Mouse (Mus musculus) ovary, postnatal 14 days (tissue): Measurements from ENCODE around the gene Ppm1j.
A peak's percentile ranks its signal among the peaks of the same experiment; 100 is the strongest.
"Not testable (repeated sequence)": the region's sequence is repeated elsewhere in the genome, so short reads cannot be mapped to it uniquely, and the experiment has no call there.

ENCODE experiments used
- DNase-seq: peaks from one replicate; pipeline ENCODE4 v3.0.0; 2022; ENCODE audit warnings: low spot score

Gene Ppm1j

DNA sequence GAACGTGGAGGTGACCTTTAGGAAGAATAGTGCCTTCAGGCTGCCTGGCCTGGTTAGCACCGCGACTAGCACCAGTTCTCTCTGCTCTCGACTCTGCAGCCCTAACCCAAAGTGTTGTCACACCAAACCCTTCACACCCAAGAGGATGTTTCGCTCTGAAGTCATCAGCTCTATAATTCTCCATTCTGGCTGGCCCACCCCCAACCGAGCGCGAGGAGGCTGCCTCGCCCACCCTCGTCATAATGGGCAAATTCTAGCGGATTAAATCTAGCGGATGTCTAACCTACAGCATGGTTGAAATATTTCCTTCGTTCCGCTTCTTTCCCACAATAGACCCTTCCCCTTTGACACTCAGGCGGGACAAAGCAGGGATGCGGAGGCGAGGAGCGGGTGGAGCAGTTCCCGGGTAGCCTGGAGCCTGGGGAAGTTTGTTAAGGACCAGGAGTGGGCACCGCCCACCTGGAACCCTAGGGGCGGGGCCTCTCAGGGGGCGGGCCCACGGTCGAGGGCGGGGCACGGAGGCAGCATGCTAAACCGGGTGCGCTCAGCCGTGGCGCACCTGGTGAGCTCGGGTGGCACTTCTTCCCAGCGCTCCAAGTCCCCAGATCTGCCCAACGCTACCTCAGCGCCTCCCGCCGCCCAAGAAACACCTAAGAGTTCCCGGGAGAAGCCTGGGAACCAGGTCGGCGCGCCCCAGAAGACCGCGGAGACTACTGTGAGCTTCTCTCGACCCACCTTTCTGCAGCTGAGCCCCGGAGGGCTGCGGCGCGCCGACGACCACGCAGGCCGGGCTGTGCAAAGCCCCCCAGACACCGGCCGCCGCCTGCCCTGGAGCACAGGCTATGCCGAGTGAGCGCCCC, at the start of gene Ppm1j:
Gene Ppm1j, plus strand, starts transcription at position 496 of the 860 bp plus-strand sequence.
- no peak for DNase-seq

- DNase-seq, result no peak
These were observed 47.9 kb upstream of the Ppm1j start for GRCm38 (mm10) chr3:104732907-104733306.

- no peak for DNase-seq
These were observed 46.2 kb upstream of the Ppm1j start for GRCm38 (mm10) chr3:104734654-104735053.

GRCm38 (mm10) chr3:104741954-104742353, 38.9 kb upstream of the Ppm1j start:
- no peak for DNase-seq

- DNase-seq, result no peak
These were observed 37.7 kb upstream of the Ppm1j start for GRCm38 (mm10) chr3:104743161-104743560.

DNA sequence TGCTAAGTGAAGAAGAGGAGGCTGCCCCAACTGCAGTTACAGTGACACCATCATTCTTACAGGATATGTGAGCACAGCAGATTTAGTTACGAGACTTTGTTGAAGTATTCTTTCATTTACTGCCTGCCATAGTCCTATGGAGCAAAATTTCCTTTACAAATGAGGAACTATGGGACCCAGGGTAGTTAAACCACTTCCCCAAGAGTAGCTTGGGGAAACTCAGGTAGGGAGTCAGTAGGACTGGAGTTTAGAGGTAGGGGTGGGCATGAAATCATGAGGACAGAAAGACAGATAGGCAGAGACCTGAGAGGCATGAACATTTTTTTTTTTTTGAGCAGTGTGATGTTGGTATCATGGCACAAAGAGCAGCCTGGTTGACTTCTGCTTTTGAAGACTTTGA, 37.0 kb upstream of the Ppm1j start:
- no peak for DNase-seq

DNA sequence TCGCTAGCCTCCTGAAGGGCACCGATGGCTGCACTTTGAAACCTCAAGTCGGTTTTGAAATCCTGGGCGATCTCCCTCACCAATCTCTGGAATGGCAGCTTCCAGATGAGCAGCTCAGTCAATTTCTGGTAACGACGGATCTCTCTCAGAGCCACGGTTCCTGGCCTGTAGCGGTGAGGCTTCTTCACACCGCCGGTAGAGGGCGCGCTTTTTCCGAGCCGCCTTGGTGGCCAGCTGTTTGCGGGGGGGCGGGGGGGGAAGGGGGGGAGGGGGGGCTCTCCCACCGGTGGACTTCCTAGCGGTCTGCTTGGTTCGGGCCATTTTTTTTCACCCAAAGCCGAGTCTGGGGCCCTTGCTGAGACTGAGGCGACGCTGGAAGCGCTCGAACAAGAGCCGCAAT, 28.0 kb upstream of the Ppm1j start:
- not testable (repeated sequence) for DNase-seq

- peak; percentile 69 for DNase-seq
These were observed 22.4 kb upstream of the Ppm1j start for GRCm38 (mm10) chr3:104758406-104758805.

GRCm38 (mm10) chr3:104758869-104759268, 22.0 kb upstream of the Ppm1j start:
- DNase-seq, result no peak

DNA sequence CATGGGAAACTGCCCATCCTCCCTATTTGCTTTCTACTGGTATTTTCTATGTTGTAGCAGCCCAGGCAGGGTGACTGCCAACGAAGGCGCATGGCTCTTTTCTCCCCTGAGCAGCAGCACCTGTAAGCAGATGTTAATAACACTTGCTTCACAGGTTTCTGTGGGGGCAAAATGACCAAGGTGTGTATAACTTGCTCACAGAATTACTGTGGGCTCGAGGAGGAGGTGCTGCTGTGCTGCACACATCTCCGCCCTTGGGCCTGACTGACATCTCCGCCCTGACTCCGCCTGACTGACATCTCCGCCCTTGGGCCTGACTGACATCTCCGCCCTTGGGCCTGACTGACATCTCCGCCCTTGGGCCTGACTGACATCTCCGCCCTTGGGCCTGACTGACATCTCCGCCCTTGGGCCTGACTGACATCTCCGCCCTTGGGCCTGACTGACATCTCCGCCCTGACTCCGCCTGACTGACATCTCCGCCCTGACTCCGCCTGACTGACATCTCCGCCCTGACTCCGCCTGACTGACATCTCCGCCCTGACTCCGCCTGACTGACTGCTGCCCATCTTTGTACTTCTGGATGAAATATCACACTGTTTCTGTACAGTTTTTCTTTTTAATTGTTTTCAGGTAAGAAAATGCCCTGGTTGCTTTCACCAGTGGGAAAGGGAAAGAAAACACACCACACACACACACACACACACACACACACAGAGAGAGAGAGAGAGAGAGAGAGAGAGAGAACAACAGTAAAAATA, 18.6 kb upstream of the Ppm1j start:
- DNase-seq, result not testable (repeated sequence)

- DNase-seq, result no peak
These were observed 15.8 kb upstream of the Ppm1j start for GRCm38 (mm10) chr3:104765021-104765420.

GRCm38 (mm10) chr3:104767141-104767540, 13.7 kb upstream of the Ppm1j start:
- DNase-seq, result no peak

DNA sequence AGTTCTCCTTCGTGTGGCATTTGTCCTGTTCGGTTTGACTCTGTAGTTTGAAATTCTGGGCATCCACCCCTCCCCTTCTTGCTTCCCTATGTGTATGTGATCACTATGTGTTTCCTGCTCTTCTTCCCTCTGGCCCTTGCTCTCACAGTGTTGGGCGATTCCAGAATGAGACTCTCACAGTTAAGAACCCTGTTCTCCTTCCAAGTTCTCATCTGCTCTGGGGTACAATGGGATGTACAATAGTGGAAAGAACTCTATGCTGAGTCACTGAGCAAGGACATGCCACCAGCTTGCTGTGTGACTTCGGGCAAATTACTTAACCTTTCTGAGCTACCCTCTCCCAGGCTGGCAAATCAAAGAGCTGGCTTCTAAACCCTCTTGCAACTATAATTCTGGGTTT, 13.1 kb upstream of the Ppm1j start:
- DNase-seq, result no peak

- DNase-seq, result no peak
These were observed 11.7 kb upstream of the Ppm1j start for GRCm38 (mm10) chr3:104769135-104769534.

- DNase-seq, result no peak
These were observed 10.8 kb upstream of the Ppm1j start for GRCm38 (mm10) chr3:104770035-104770434.

DNA sequence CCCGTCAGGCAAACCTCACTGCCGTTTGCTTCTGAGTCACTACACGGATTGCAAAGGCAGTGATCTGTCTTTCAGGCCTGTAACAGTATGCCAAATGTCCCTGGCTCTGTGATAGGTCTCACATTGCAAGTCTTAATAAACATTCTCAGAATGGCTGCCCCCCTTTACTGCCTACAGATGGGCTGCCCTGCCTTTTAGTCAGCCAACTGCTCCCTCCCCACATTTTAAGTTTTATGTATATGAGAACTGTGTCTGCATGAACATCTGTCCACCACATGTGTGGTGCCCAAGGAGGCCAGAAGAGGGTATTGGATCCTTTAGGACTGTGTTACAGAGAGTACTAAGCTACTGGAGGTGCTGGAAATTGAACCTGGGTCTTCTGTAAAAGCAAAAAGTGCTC, 9.9 kb upstream of the Ppm1j start:
- no peak for DNase-seq

- no peak for DNase-seq
These were observed 9.4 kb upstream of the Ppm1j start for GRCm38 (mm10) chr3:104771460-104771859.

DNA sequence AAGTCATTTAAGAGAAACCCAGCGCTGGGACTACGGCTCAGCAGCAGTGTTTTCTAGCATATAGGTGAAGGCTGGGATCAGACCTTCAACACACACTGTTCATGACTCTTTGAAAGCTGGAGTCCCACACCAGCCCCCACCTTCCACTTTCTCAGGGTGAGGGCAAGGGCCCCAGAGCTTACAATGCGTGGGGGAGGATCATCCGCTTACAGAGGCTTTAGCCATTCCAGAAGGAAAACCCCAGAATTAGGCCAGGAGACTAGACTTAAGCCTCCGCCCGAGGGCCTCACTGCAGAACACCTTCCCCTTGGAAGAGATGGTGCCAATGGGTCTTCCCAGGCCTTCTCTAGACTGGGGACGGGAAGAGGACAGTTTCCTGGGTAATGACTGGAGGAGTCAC, 7.6 kb upstream of the Ppm1j start:
- no peak for DNase-seq

DNA sequence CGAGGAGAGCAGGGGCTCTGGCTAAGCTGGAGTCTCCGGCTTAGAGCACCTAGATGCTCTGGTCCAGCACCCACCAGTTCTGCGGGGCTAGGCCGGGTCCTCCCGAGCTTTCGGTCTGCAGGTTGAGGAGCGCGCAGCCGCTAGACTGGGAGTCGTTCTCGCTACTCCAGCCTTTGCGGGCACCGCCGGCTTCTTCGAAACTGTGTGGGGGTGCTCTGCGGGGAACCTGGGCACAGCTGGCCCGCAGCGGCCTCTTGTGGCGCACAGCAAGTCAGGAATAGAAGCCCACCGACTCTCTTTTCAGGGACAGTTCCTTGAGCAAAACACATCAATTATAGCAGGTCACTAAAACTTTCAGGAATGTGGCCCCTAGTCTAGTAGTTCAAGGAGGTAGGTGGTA, 3.5 kb upstream of the Ppm1j start:
- DNase-seq, result no peak

DNA sequence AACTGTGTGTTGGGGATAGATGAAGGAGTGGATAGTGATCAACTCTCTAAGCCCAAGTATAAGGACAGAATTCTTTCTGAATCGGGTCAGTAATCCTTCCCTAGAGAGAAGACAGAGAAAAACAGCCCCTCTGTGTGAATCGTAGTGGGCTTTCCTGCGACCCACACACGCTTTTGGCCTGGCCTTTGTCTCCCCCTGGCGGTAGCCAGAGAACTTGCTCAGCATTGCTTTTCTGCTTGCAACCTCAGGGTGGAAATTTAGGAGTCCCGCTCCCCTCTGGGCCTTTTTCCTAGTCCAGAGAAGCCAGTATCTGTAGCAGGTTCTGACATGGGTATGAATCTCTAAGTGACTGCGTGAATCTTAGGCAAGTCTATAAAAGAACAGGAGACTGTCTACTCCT, 907 bp upstream of the Ppm1j start:
- DNase-seq, result peak; percentile 63

- no peak for DNase-seq
These were observed 631 bp downstream of the Ppm1j start, which contains the start of gene Fam19a3 for GRCm38 (mm10) chr3:104781471-104781903. Gene Fam19a3, minus strand, starts transcription at chr3:104781840.

DNA sequence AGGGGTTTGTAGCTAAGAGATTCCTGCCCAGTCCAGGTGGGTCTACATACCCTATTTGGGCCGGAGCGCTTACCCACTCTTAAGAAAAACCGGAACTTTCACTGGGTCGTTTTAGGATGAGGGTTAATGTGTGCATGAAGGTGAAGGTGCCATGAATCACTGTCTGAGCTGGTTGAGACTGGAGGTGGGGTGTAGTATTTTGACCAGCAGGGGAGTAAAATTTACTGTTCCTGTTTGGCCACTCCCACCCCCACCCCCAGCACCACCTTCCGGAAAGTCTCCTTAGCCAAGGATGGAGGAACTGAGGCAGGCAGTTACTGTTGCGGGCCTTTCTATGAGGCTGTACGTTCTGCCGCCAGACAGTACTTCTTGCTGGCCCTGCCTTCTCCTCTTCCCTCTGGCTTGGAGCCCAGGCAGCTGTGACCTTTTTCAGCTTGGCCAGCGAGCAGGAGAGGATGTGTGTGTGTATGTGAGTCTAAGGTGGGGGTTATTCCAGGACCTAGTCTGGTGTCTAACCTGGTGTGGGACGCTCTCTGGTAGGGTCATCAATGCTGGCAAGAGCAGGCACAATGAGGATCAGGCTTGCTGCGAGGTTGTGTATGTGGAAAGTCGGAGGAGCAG, 1.3 kb downstream of the Ppm1j start:
- DNase-seq, result no peak
